Mouse (Mus musculus) stomach, postnatal 0 days (tissue): ENCODE results near the gene Pthlh.

Experiments used
- CTCF ChIP-seq: IDR thresholded peaks from 2 replicates; pipeline ENCODE4 v1.5.1; 2016; ENCODE audit warnings: antibody characterized with exemption, low read depth, mild to moderate bottlenecking, moderate library complexity
- EP300 ChIP-seq: optimal IDR thresholded peaks from 2 replicates; pipeline ENCODE3; 2016; ENCODE audit warnings: antibody characterized with exemption

DNA sequence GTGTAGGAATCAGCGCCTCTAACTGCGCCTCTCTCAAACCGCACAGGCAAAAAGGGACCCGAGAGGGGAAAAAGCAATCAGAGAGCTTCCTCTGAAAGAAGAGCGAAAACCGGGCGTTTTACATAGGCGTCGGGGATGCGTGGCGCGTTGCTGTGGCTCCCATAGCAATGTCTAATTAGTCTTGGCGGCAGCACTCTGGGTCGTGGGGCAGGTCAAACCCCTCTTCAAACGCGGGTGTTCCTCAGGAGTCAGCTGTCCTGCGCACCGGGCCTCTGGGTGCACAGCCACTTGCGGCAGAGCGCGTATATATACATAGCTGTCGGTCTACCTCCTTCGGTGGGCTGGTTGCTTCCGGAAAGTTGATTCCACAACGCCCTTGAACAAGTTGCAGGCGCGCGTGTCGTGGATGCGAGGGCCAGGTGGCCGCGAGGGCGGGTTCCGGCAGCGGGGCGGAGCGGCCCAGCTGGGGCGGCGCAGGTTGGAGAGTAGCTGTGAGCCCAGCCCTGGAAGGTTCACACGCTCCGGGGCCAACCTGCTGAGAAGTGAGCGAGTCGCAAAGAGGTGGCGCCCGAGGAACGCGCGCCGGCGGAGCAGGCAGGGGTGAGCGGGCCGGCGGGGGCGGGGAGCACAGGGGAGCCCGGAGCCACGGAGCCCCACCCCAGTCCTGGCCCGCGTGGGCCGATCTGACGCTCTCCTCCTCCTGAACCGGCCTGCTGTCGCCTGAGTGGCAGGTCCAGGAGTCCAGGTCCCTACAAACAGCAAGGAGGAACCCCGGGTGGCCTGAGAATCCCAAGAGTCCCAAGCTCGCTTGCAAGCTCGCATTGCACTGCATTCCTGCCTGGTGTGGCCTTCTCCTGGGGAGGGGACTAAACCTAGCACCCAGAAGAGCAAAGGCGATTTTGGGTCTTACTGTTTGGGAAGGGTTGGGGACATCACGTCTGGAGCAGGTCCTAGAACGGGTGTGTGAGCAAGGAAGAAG, at the start of gene Pthlh:
- TF ChIP-seq CTCF (peak; percentile 69), EP300 (no peak)
